Mouse (Mus musculus) intestine, postnatal 0 days (tissue): ENCODE data around the gene Plin2. TPM values are rescaled to one million over a fixed set of nuclear protein-coding genes. Genes with fewer than 3 reads are reported as not detected.
"Not testable (repeated sequence)": the region's sequence is repeated elsewhere in the genome, so short reads cannot be mapped to it uniquely, and the experiment has no call there.

ENCODE experiments used
- ATAC-seq: fragments of 200-750 bp; cut with Nextera tagmentation; 2 replicates; pipeline ENCODE4 v1.8.0; 2017; ENCODE audit warnings: mild to moderate bottlenecking, moderate TSS enrichment, moderate library complexity
- H3K27ac ChIP-seq: fragments of 300-500 bp; sonication (generic); 2 replicates; pipeline ENCODE4 v1.5.1; 2014; ENCODE audit warnings: mild to moderate bottlenecking, low read depth, low read length, moderate library complexity
- H3K27me3 ChIP-seq: fragments of 300-500 bp; sonication (generic); replicated peaks from 2 replicates; pipeline ENCODE4 v1.6.1; 2014; ENCODE audit warnings: low read length, mixed read lengths; ENCODE audit not compliant: control insufficient read depth, insufficient read depth
- H3K36me3 ChIP-seq: fragments of 300-500 bp; sonication (generic); 2 replicates; pipeline ENCODE4 v1.6.1; 2014; ENCODE audit warnings: mild to moderate bottlenecking, moderate library complexity; ENCODE audit not compliant: control insufficient read depth, insufficient read depth
- H3K4me1 ChIP-seq: fragments of 300-500 bp; sonication (generic); replicated peaks from 2 replicates; pipeline ENCODE4 v1.6.1; 2014; ENCODE audit warnings: antibody characterized with exemption, low read length, mixed read lengths; ENCODE audit not compliant: control insufficient read depth, insufficient read depth
- H3K4me2 ChIP-seq: fragments of 300-500 bp; sonication (generic); replicated peaks from 2 replicates; pipeline ENCODE4 v1.6.1; 2014; ENCODE audit warnings: low read depth, mild to moderate bottlenecking, moderate library complexity
- H3K4me3 ChIP-seq: fragments of 300-500 bp; sonication (generic); 2 replicates; pipeline ENCODE4 v1.5.1; 2014; ENCODE audit warnings: low read depth, low read length
- H3K9ac ChIP-seq: fragments of 300-500 bp; sonication (generic); 2 replicates; pipeline ENCODE4 v1.6.1; 2014; ENCODE audit warnings: mild to moderate bottlenecking, low read depth, low read length
- H3K9me3 ChIP-seq: fragments of 300-500 bp; sonication (generic); 2 replicates; pipeline ENCODE4 v1.6.1; 2016; ENCODE audit warnings: mixed run types; ENCODE audit not compliant: control insufficient read depth
- CTCF ChIP-seq: sonication (generic); IDR thresholded peaks from 2 replicates; pipeline ENCODE4 v1.5.1; 2016; ENCODE audit warnings: low read depth, mild to moderate bottlenecking, control low read depth, antibody characterized with exemption, moderate library complexity
- WGBS: fragments of 180-500 bp; shearing (Covaris S2); extraction: QIAGEN DNeasy Blood & Tissue Kit; methylation state at CpG from one replicate; pipeline ENCODE4 v1.1.7; 2014; 5-methylcytosine and 5-hydroxymethylcytosine counted together
- polyA plus RNA-seq: library from polyadenylated mRNA; unstranded; fragments of >200 nt; fragmentation: Nextera tagmentation; extraction: Ambion mirVana; gene quantifications from 2 replicates; pipeline ENCODE4 v1.2.1, GENCODE M21; 2015

Plin2 gene
- polyA plus RNA-seq, 1 experiment from 2014 or later: 531 TPM

DNA sequence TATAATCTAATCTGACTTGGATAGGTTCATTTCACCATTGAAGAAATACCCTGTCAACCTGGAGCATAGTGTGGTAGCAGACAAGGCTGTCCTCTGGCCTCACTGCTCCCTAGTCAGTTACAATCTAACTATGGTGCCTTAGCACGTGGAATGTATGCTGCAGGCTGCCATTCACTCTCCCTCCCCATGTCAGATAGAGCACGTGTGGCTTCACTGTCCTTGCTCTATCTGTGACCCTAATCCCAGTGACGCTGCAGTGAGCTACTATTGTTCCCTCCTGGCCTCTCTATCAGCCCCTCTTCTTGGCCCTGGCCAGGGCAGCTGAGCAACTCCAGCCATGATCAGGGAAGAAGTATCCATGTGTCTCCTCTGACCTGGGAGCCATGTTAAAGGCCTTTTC is 11.6 kb upstream of the Plin2 start:
- 0 out of 2 replicates have a peak, but pooled peaks cover 2% of the 10 kb centered on the region for H3K4me1 ChIP-seq
- no peak for TF ChIP-seq CTCF
- no peak overlapping the region for H3K4me3 ChIP-seq
- no peaks in the 10 kb centered on the region for H3K36me3 ChIP-seq
- no peaks in the 10 kb centered on the region for H3K9me3 ChIP-seq
- H3K27me3 ChIP-seq: no peaks in the 10 kb centered on the region
- no peak for ATAC-seq
- no peak overlapping the region for H3K9ac ChIP-seq
- WGBS: 32% methylated on average over 3 of the region's 3 CpGs
- no peak overlapping the region for H3K4me2 ChIP-seq
- no peak overlapping the region for H3K27ac ChIP-seq

DNA sequence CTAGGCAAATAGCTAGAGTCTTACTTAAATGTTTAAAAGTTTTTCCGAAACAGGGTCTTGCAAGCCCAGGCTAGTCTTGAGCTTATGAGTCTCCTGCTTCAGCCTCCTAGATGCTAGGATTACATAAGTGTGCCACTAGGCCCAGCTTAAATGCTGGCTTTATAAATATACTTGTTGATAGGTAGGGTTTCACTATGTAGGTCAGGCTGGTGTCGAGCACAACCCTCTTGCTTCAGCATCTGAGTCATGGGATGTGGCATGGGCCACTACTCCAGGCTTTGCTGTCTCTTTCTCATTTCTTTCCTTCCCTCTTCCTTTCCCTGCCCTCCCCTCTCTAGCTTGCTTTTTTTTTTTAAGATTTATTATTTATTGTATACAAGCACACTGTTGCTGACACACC is 9.8 kb upstream of the Plin2 start:
- 86% methylated on average over 2 of the region's 2 CpGs for whole genome bisulfite sequencing
- H3K36me3 ChIP-seq: no peaks in the 10 kb centered on the region

DNA sequence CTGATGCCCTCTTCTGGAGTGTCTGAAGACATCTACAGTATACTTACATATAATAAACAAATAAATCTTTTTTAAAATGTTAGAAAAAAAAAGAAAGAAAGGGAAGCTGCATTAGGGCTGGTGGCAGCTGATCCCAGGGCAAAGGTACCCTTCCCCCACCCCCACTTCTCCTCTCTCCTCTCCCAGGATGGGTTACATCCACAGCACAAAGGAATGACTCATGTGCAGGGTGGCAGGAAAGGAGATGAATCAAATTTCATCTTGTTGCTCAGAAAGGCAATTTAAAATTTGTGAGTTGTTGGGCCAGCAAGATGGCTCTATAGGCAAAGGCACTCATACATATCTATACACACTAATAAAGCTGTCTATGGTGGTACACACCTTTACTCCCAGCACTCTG is 6.9 kb upstream of the Plin2 start:
- Histone ChIP-seq H3K27ac (no peak overlapping the region), H3K4me1 (no peaks in the 10 kb centered on the region; the same call in 1 of the 2 replicates), H3K4me2 (no peak overlapping the region), H3K36me3 (no peaks in the 10 kb centered on the region), H3K9me3 (no peaks in the 10 kb centered on the region), H3K4me3 (no peak overlapping the region), H3K27me3 (no peaks in the 10 kb centered on the region), H3K9ac (no peak overlapping the region)
- TF ChIP-seq CTCF: no peak
- ATAC-seq: no peak

More for the DNA sequence above, 9.8 kb upstream of the Plin2 start:
- TF ChIP-seq CTCF: no peak
- Histone ChIP-seq H3K4me2 (no peak overlapping the region), H3K4me1 (no peaks in the 10 kb centered on the region), H3K27ac (no peak overlapping the region), H3K4me3 (no peak overlapping the region), H3K27me3 (no peaks in the 10 kb centered on the region), H3K9me3 (no peaks in the 10 kb centered on the region), H3K9ac (no peak overlapping the region)
- ATAC-seq: no peak

DNA sequence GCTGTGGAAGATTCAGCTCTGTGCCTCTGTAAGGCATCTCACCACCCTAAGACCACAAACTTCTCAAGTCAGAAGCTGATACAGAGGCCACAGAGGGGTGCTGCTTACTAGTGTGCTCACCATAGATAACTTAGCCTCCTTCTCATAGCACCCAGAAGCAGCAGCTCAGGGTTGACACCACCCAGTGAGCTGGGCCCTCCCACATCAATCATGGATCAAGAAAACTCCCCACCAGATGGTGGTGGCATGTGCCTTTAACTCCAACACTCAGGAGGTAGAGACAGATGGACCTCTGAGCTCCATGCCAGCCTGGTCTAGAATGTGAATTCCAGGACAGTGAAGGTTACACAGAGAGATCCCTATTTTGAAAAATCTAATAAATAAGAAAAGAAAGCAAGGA is 4.9 kb upstream of the Plin2 start:
- not testable (repeated sequence) for H3K9me3 ChIP-seq, ATAC-seq, H3K4me2 ChIP-seq, H3K27me3 ChIP-seq, H3K4me3 ChIP-seq, H3K4me1 ChIP-seq, H3K36me3 ChIP-seq, H3K9ac ChIP-seq, H3K27ac ChIP-seq

DNA sequence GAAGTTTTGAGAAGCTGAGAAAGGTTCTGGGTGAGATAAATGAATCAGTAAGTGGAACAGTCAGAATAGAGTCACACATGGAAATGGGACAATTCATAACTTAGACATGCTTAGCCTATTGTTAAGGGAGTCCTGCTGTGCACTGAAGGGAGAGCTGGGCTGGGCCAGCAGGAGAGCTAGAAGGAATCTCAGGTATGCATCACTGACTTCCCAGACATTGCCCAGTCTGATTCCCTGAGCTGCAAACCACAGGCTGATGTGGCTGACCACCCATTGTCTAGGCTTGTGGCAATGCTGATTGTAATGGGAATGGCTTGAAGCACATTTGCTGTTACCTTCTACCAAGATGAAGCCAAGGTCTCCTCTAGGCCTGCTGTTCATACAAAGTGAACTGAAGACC is 4.3 kb upstream of the Plin2 start:
- not testable (repeated sequence) for ATAC-seq, H3K4me1 ChIP-seq, H3K9me3 ChIP-seq, H3K4me2 ChIP-seq, H3K27me3 ChIP-seq, H3K36me3 ChIP-seq, H3K4me3 ChIP-seq, H3K27ac ChIP-seq, H3K9ac ChIP-seq

DNA sequence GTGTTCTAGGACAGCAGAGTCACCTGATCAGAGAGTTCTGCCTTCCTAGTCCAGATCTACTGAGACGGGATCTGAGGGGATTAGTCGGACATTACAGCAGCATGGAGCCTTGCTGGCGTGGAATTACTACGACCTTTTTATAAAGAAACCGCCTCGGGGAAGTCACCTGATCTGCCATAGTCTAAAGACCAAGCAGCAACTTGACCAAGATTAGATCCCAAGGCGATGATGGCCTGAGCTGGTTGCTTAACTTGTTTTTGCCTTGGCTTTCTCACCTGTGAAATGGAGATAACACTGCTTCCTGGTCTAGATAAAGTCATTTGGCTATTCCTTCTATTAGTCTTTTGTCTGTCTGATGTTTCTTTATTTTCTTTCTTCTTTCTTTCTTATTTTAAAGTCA is 2.6 kb upstream of the Plin2 start:
- ATAC-seq: 0 out of 2 replicates have a peak, but pooled peaks have one; percentile 7
- Histone ChIP-seq H3K4me2 (no peak overlapping the region), H3K4me1 (peaks cover 3% of the 10 kb centered on the region; the same call in 1 of the 2 replicates), H3K4me3 (no peak overlapping the region), H3K27me3 (no peaks in the 10 kb centered on the region), H3K9me3 (no peaks in the 10 kb centered on the region), H3K27ac (peak overlapping the region; percentile 98), H3K9ac (no peak overlapping the region), H3K36me3 (peaks cover 9% of the 10 kb centered on the region)
- WGBS: 55% methylated on average over 7 of the region's 7 CpGs
- no peak for TF ChIP-seq CTCF

DNA sequence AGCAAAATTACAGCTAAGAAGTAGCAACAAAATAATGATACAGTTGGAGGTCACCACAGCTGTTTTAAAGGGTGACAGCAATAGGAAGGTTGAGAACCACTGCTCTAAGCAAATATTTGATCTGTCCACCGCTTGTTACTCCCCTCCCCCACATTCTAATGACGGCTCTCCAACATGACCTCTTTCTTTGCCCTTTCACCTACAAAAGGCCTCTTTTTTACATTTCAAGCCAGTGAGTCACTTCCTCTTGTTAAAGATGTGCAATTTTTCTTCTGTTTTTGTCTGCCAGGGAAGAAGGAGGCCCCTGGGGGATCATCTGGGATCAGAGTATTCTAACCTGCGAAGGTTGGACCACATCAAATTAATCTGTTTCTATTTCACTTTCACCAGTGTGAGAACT is 1.9 kb upstream of the Plin2 start:
- Histone ChIP-seq H3K4me1 (peaks cover 3% of the 10 kb centered on the region; the same call in 1 of the 2 replicates), H3K36me3 (peaks cover 12% of the 10 kb centered on the region), H3K4me3 (no peak overlapping the region), H3K27ac (peak overlapping the region; percentile 98; the same call in 1 of the 2 replicates), H3K9me3 (no peaks in the 10 kb centered on the region), H3K27me3 (no peaks in the 10 kb centered on the region), H3K9ac (no peak overlapping the region), H3K4me2 (no peak overlapping the region)
- ATAC-seq: no peak
- WGBS: 28% methylated on average over 3 of the region's 3 CpGs
- TF ChIP-seq CTCF: no peak
